Mouse (Mus musculus) kidney, adult 10 weeks (tissue): Measurements from ENCODE around the gene Gm20873. TPM values are rescaled to one million over a fixed set of nuclear protein-coding genes. Genes with fewer than 3 reads are reported as not detected.

ENCODE experiments used
- polyA plus RNA-seq: library from polyadenylated mRNA; stranded (reverse); fragments of 350-450 nt; fragmentation: Illumina TruSeq; extraction: RNeasy Lipid Tissue Mini Kit (QIAGEN cat#74804); gene quantifications from one replicate; pipeline ENCODE4 v1.2.3, GENCODE M21; 2014; ENCODE audit warnings: low read depth, low replicate concordance

The Gm20873 gene
- polyA plus RNA-seq, result not detected

DNA sequence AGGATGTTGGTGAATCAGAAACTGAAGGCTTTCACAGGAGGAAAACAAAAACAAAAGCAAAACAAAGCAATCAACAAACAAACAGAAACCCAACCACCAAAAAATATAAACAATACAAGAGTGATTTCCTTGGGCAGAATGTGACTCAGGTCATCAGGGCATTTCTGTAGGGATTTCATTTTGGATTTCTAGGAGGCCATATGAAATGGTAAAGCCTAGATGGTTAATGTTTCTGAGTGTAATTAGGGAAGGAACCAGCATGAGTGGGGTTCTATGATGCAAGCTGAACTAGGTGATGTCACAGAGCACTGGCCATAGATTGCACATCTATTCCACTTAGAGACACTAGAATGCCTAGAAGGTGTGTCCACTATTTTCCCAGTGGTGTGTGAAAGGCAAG, at the start of gene Gm20873:
TSS of gene Gm20873 (plus strand) at position 301 of the 400 bp plus-strand sequence.

GRCm38 (mm10) chrY:6237895-6238294, 29.0 kb upstream of the Gm20873 start, which contains the start of gene Gm21746:
Gm21746 (minus strand) TSS chrY:6237995.

Other genes with a start within 250 kb of the Gm20873 start
- not detected for gene Gm21746, start 29.1 kb upstream of the Gm20873 start, polyA plus RNA-seq